Mouse (Mus musculus) heart, embryonic 16.5 days (tissue): ENCODE measurements around the gene Gm9821. TPM values are rescaled to one million over a fixed set of nuclear protein-coding genes. Genes with fewer than 3 reads are reported as not detected.
A peak's percentile ranks its signal among the peaks of the same experiment; 100 is the strongest.

ENCODE experiments used
- ATAC-seq: fragments of 200-750 bp; cut with Nextera tagmentation; replicated peaks from 2 replicates; pipeline ENCODE4 v1.8.0; 2017; ENCODE audit warnings: moderate number of reproducible peaks; ENCODE audit not compliant: insufficient read depth, low FRiP score; ENCODE audit errors: extremely low read depth
- H3K27ac ChIP-seq: fragments of 300-500 bp; sonication (generic); 2 replicates; pipeline ENCODE4 v1.5.1; 2014; ENCODE audit warnings: mild to moderate bottlenecking, low read length, control low read depth, moderate library complexity
- H3K27me3 ChIP-seq: fragments of 300-500 bp; sonication (generic); 2 replicates; pipeline ENCODE4 v1.6.1; 2014; ENCODE audit warnings: low read length, mixed read lengths; ENCODE audit not compliant: control insufficient read depth, insufficient read depth
- H3K36me3 ChIP-seq: fragments of 300-500 bp; sonication (generic); 2 replicates; pipeline ENCODE4 v1.6.1; 2014; ENCODE audit not compliant: control insufficient read depth, insufficient read depth
- H3K4me1 ChIP-seq: fragments of 300-500 bp; sonication (generic); 2 replicates; pipeline ENCODE4 v1.6.1; 2014; ENCODE audit warnings: low read length, mixed read lengths; ENCODE audit not compliant: control insufficient read depth, insufficient read depth
- H3K4me2 ChIP-seq: fragments of 300-500 bp; sonication (generic); 2 replicates; pipeline ENCODE4 v1.6.1; 2014; ENCODE audit warnings: low read depth, mild to moderate bottlenecking, control low read depth, low read length
- H3K4me3 ChIP-seq: fragments of 300-500 bp; sonication (generic); 2 replicates; pipeline ENCODE4 v1.5.1; 2014; ENCODE audit warnings: mild to moderate bottlenecking, control low read depth, low read length
- H3K9ac ChIP-seq: fragments of 300-500 bp; sonication (generic); 2 replicates; pipeline ENCODE4 v1.6.1; 2014; ENCODE audit warnings: low read length, control low read depth
- H3K9me3 ChIP-seq: fragments of 300-500 bp; sonication (generic); replicated peaks from 2 replicates; pipeline ENCODE4 v1.6.1; 2016; ENCODE audit warnings: low read length; ENCODE audit not compliant: control insufficient read depth
- WGBS: fragments of 180-500 bp; shearing (Covaris S2); extraction: QIAGEN DNeasy Blood & Tissue Kit; methylation state at CpG from one replicate; pipeline ENCODE4 v1.1.7; 2014; 5-methylcytosine and 5-hydroxymethylcytosine counted together
- polyA plus RNA-seq: library from polyadenylated mRNA; unstranded; fragments of >200 nt; fragmentation: Nextera tagmentation; extraction: Ambion mirVana; gene quantifications from 2 replicates; pipeline ENCODE4 v1.2.1, GENCODE M21; 2015

Gm9821 gene
- polyA plus RNA-seq, 1 experiment from 2014 or later: 2.1 TPM

DNA sequence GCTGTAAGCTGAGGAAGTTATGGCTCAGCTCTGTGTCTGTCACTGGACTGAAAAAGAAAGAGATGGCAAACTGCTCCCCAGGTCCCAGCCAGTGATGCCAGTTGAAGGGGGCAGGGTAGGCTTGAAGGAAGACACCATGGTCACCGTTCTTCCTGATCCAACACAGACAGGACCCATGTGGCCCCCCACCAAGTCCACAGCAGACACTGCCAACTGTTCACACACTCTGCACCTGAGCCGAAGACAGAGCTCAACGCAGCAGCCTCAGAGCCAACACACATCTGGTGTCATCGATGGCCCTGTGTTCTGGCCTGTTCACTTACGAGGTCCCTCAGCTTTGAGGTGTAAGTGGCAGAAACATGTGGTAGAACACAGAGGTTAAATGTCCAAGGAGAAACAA, 15.0 kb downstream of the Gm9821 start:
- no peaks in the 10 kb centered on the region for H3K9me3 ChIP-seq
- H3K27me3 ChIP-seq: no peaks in the 10 kb centered on the region
- no peak overlapping the region for H3K4me2 ChIP-seq
- no peak overlapping the region for H3K27ac ChIP-seq
- 93% methylated on average over 5 of the region's 5 CpGs for WGBS
- no peak for ATAC-seq
- H3K9ac ChIP-seq: no peak overlapping the region
- H3K4me3 ChIP-seq: no peak overlapping the region
- peaks cover 68% of the 10 kb centered on the region for H3K4me1 ChIP-seq
- H3K36me3 ChIP-seq: no peaks in the 10 kb centered on the region

DNA sequence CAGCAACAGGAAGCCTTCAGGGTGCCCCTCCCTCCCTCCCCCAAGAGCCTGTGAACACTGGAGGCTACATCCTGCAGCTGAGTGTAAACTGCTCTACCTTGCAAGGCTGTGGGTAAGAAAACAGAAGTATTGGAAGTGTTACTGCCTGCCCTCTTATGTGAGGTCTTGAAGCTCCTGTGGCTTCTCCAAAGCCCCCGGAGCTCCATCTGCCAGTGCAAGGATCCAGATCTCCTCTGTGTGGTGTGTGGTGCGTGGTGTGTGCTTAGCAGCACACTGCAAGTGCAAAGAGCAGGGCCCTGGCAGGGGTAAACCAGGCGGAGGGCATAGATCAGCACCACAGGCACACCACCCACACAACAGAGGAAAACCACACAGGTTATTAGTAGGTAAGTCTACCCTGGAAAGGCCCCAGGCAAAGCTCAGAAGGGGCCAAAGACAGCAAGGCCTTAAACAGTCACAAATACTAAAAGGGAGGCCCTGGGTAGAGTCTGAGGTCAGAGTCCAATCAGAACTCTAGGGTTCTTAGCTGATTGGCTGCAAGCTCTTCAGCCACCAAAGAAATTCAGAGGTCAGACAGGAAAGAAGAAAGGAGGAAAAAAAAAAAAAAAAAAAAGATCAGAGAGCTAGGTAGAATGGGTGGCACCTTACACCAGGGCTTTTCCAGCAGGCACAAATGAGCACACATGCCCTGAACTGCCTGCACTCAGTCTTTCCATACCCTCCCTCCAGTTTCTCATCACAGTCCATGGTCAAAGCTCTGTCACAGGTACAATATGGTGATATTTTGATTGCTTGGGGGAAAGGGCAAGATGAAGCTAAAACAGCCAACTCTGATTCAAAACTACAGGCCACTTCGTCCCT, 16.6 kb downstream of the Gm9821 start:
- no peaks in the 10 kb centered on the region for H3K27me3 ChIP-seq
- H3K9ac ChIP-seq: peak overlapping the region; percentile 89
- peaks cover 58% of the 10 kb centered on the region for H3K4me1 ChIP-seq
- H3K4me3 ChIP-seq: peak overlapping the region; percentile 78
- no peak for ATAC-seq
- H3K4me2 ChIP-seq: peak overlapping the region; percentile 76
- H3K27ac ChIP-seq: peak overlapping the region; percentile 71
- H3K9me3 ChIP-seq: no peaks in the 10 kb centered on the region
- H3K36me3 ChIP-seq: no peaks in the 10 kb centered on the region
- 51% methylated on average over 4 of the region's 4 CpGs for WGBS

DNA sequence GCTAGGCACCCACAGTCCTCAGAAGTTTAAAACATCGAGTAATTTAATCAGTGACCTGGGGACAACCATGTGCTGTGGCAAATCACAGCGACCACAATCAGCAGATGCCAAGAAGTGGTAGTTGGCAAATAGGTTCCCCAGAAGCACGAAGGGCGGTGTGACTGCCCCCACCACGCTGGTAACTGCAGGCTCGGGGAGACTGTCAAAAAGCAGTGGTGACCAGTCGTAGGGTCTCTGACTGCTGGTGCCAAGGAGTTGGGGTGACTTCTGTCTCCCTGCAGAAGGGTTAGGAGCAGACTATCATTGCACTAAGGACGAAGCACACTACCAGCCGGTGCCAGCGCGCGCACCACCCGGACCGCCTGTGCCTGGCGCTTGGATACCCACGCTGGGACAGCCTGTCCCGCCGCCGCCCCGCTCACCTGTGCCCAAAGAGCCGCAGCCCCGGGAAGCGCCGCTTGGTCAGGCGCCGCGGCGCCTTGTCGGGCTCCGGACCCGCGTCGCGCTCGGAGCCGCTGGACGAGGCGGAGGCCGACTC, 17.4 kb downstream of the Gm9821 start:
- H3K4me3 ChIP-seq: peak overlapping the region; percentile 78
- WGBS: under 1% methylated on average over 39 of the region's 39 CpGs
- H3K4me2 ChIP-seq: peak overlapping the region; percentile 76
- ATAC-seq: no peak; the same call in 1 of the 2 replicates
- H3K9me3 ChIP-seq: no peaks in the 10 kb centered on the region
- peak overlapping the region; percentile 89 for H3K9ac ChIP-seq
- H3K4me1 ChIP-seq: peaks cover 50% of the 10 kb centered on the region
- H3K36me3 ChIP-seq: no peaks in the 10 kb centered on the region
- H3K27ac ChIP-seq: peak overlapping the region; percentile 79
- H3K27me3 ChIP-seq: no peaks in the 10 kb centered on the region

DNA sequence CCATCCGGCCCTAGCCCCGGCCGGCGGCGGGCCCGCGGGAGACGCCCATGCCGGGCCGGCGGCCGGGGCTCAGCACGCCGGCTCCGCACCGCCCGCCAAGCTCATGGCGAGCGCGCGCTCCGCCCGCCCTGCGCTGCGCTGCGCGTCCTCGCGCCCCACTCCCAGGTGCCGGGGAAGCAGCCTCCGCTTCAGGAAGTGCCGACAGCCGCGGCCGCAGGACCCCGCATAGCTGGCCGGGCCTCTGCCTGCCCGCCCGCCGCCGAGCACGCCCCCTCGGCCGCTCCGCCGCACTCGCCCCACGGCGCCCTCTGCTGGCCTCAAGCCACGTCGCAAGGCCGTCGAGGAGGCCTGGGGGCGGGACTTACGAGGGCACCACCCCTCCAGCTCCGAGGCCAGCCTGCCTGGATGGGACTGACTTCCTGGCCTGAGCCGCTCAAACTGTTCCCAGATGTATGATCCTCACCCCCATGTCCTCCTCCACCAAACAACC, 18.0 kb downstream of the Gm9821 start:
- Histone ChIP-seq H3K4me1 (peaks cover 46% of the 10 kb centered on the region), H3K9me3 (no peaks in the 10 kb centered on the region), H3K4me2 (peak overlapping the region; percentile 76), H3K4me3 (peak overlapping the region; percentile 78), H3K9ac (peak overlapping the region; percentile 89), H3K36me3 (no peaks in the 10 kb centered on the region), H3K27ac (peak overlapping the region; percentile 88), H3K27me3 (no peaks in the 10 kb centered on the region)
- peak; percentile 90 for ATAC-seq
- WGBS: under 1% methylated on average over 56 of the region's 57 CpGs

DNA sequence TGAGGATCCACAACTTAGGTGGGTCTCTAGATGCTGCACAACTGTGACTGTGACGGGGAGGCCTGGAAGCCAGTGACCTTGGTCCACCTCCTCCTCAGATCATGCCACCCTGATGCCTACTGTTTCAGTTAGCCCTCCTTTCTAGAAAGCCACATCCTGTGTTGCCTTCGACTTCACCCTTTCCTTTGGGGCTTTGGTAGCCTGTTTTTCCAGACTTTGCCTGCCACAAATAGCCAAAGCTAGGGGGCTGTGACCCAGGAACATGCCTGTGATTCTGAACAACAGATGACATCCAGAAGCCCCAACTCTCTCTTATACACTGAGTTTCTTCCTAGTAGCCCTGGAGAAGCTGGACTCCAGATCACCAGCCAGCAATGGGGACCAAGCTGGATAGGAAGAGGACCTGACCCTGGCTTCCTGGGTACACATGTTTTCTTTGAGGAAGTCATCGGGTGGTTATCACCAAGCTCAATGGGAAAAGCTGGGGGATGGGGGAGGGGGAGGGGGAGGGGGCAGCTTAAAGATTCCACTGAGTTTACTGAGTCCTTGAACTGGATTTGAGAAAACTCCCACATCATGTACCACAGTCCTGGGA, 19.2 kb downstream of the Gm9821 start:
- peak overlapping the region; percentile 78 for H3K4me3 ChIP-seq
- no peaks in the 10 kb centered on the region for H3K9me3 ChIP-seq
- no peak for ATAC-seq
- no peaks in the 10 kb centered on the region for H3K27me3 ChIP-seq
- H3K36me3 ChIP-seq: no peaks in the 10 kb centered on the region
- peak overlapping the region; percentile 78 for H3K9ac ChIP-seq
- WGBS: 51% methylated on average over 3 of the region's 3 CpGs
- peak overlapping the region; percentile 88 for H3K27ac ChIP-seq
- peaks cover 34% of the 10 kb centered on the region for H3K4me1 ChIP-seq
- peak overlapping the region; percentile 56 for H3K4me2 ChIP-seq

DNA sequence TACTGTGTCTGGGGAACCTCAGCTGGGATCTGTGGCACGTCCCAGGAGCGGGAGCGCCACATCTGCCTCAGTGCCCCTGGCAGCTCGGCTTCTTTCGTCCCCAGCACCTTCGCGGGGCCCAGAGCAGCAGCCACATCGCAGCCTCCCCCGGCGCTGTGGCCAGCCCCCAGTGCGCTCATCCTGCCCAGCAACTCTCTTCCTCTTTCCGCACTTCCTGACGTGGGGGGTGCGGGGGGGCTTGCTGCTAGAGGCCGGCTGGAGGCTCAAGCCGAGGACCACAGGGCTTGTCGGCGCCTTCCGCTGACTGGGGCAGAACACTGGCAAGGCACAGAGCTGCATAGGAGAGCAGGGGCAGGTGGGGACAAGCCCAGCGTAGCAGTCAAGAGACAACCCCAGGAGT, 19.9 kb downstream of the Gm9821 start:
- H3K9ac ChIP-seq: peak overlapping the region; percentile 78
- 0 out of 2 replicates have a peak, but pooled peaks have one; percentile 1 for ATAC-seq
- peak overlapping the region; percentile 56 for H3K4me2 ChIP-seq
- no peaks in the 10 kb centered on the region for H3K9me3 ChIP-seq
- no peaks in the 10 kb centered on the region for H3K27me3 ChIP-seq
- H3K36me3 ChIP-seq: no peaks in the 10 kb centered on the region
- peak overlapping the region; percentile 78 for H3K4me3 ChIP-seq
- H3K27ac ChIP-seq: peak overlapping the region; percentile 88
- 12% methylated on average over 20 of the region's 20 CpGs for WGBS
- H3K4me1 ChIP-seq: peaks cover 30% of the 10 kb centered on the region

DNA sequence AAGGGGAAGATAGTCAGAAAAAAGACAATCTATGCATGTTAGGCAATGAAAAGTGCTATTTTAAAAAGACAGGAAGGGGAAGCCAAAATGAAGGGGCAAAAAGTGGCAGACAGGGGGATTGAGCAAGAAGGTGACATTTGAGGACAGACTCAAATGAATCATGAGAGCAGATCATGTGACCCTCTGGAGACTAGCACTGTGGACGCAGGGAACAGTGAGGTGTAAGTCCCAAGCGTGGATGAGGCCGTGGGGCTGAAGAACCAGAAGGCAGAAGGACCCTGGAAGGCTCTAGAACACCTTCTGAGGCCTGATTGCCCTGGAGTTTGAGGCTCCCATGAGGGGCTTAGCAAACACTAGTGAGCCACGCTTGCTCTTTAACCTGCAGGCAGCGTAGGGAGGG, 20.9 kb downstream of the Gm9821 start:
- WGBS: 82% methylated on average over 5 of the region's 5 CpGs
- Histone ChIP-seq H3K9me3 (no peaks in the 10 kb centered on the region), H3K9ac (no peak overlapping the region), H3K4me3 (no peak overlapping the region), H3K36me3 (no peaks in the 10 kb centered on the region), H3K27me3 (no peaks in the 10 kb centered on the region), H3K4me1 (peaks cover 36% of the 10 kb centered on the region), H3K4me2 (no peak overlapping the region), H3K27ac (no peak overlapping the region)
- ATAC-seq: no peak

DNA sequence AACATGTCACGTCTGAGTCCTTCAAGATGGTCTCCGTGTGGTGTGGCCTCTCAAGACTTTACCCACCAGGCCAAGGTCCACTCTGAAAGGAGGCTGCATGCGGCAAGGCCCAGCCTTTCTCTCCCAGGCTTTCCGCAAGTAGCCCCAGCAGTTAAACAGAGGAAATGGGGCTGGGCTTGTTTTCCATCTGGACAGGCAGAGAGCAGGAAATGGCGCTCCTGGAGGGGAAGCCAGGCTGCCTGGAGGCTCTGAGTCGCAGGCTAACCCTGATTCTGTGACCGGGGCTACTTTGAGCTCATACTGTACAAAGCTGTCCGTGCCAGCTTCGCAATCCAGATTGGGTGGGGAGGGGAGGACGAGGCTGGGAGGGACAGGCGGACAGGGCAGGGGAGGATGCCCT, 22.5 kb downstream of the Gm9821 start:
- Histone ChIP-seq H3K4me3 (no peak overlapping the region), H3K9me3 (no peaks in the 10 kb centered on the region), H3K27ac (peak overlapping the region; percentile 84), H3K27me3 (no peaks in the 10 kb centered on the region), H3K9ac (0 out of 2 replicates have a peak overlapping the region, but pooled peaks have one; percentile 23), H3K4me1 (peaks cover 35% of the 10 kb centered on the region), H3K4me2 (no peak overlapping the region), H3K36me3 (no peaks in the 10 kb centered on the region)
- ATAC-seq: no peak
- WGBS: 48% methylated on average over 11 of the region's 11 CpGs
